Mouse (Mus musculus) right cerebral cortex, adult 2 months (tissue): ENCODE data around the gene Dhrs1.

Experiments
- DNase-seq, 2 experiments: peaks; one replicate each; pipeline ENCODE4 v3.0.0; 2021 to 2022; ENCODE audit warnings: low spot score in 2 of 2

Gene Dhrs1

DNA sequence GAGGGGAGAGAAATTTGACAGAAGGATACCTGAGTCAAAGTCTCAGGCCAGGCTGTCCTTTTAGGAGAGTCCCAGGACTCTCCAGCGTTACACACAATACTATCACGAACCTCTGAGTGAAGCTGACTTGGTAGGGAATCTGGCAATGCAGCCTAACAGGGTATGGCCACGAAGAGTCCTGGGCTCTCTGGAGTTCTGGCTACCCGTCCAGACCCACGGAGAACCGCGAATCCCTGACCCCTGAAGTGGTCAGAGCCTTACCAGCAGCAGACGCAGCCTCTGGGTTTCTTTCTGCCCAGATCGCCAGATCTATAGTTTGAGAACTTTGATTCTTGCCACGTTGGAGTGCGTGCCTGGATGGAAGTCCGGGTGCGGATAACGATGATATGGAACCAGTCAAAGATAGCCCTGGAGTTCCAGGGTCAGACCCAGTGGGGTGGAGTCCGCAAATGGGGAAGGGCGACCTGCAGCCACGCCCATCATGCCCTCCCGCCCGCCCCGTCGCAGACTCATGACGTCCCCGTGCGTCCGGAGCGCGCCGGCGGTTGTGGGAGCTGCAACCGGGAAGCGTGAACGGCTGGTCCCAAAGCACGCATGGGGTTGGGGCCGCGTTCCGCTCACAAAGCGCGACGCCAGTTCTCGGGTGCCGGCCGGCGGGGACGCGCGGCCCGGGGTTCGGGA, at the start of gene Dhrs1, which contains the start of gene Nop9:
TSS of gene Dhrs1 (minus strand) at position 511 of the 681 bp plus-strand sequence.
TSS of gene Nop9 (plus strand) at position 514 of the 681 bp plus-strand sequence.
- peak; percentile 78 to 87 for DNase-seq

DNA sequence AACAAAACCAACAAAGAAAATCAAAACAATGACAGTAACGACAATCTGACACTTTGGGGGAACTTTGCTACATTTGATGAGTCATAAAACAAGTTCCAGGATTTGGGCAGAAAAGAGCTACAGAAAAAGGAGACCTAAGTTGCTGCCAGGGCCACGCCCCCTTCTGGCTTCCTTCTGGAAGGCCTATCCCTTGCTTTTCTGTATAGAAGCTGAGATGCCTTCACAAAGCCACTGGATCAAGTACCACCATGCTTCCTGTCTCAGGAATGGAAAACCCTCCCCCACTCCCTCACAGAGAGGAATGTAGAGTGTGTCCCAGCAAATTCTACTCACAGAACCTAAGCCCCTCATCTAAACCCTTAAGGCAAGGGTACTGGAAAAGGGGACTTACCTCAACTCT, 48.5 kb upstream of the Dhrs1 start:
- no peak for DNase-seq

DNA sequence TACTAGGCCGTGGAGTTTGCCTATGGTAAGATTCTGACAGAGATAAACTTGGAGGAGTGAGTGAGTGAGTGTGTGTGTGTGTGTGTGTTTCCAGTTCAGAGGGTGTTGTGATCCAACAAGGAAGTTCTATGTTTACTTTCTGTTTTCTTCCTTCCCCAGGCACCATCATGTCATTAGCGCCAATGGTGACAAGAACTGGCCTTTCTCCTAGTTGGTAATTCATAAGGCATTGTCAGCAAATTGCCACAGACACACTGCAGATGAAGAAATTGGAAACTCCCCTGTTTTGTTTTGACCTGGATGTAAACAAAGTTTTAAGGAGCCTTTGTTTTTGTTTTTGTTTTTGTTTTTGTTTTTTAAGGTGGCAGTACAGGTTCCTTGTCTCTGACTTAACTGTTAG, 48.0 kb upstream of the Dhrs1 start:
- DNase-seq: no peak

DNA sequence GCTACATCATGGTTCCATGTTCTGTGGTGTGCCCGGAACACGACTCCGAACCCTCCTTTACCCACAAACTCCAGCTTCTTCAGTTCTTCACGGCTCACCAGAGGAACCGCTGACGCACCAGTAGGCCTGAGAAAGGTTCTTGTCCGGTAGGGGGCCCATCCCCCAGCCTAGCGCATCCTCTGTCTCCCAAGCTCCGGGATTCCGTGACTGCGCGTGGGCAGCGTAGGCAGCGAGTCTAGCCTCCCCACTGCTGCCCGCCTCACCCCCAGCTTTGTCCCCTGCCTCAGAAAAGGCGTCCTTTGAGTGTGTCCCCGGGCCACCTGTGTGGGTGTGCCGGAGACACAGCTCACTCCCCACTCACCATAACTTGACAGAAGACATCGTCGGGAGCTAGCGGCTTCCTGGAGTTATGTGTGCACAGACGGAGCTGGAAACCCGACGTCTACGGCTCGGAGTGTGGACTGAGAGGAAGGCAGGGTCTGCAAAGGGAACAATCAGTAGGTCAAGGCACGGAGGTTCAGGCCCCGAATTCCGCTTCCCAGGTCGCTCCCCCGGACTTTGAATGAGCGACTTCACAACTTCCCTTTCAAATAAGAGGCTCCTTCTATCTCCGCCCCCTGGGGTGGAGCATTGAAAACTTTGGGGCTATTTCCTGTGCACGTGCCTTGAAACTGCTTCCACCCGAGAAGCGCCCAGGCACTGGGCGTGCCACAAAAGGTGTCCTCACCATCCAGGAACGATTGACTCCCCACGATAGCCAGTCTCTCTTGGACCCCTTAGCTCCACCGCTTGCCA, 43.0 kb upstream of the Dhrs1 start, which contains the start of gene Ripk3:
TSS of gene Ripk3 (minus strand) at position 610 of the 795 bp plus-strand sequence.
- DNase-seq: no peak

DNA sequence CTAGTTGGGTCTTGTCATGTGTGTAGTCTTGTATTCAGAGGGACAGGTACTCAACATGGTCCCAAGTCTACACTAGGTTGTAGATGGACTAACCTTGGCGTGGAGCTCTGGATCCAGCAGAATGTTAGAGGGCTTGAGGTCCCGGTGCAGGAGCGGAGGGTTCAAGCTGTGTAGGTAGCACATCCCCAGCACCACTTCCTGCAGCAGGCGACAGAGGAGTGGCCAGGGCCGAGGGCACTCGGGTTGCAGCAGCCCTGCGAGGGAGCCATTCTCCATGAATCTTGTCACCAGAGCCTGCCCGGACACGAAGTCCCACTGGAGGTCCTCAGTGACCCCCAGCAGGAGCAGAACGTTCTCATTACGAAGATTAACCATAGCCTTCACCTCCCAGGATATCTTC, 42.2 kb upstream of the Dhrs1 start:
- DNase-seq: no peak

DNA sequence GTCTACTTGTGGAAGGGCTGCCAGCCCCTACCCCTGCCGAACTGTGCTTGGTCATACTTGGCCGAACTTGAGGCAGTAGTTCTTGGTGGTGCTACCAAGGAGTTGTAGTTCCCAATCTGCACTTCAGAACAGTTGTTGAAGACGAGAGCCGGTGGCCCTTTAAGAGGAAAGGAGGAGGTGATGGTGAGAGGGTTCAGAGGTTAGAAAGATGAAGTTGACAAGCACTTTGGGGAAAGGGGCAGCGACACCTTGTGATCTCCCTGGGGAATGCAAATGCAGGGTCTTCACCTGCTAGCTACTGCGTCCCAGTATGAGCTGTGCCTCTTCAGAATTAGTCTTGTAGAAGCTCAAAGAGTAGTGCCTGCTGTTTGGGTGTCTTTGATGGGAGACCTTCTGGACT, 39.7 kb upstream of the Dhrs1 start:
- DNase-seq: no peak

DNA sequence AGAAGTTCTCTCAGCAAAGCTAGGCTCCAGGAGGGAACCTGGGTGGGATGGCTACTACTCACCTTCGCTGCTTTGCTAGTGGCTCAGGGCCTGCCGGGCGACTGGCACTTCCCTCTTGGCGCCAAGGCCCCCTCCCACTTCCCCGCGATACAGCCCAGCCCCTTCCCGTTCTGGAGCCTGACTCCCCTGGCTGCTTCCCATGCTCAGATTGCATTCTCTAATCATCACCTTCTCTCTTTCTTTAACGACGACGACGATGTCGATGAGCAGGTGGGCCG, 38.4 kb upstream of the Dhrs1 start, which contains the start of gene Adcy4:
TSS of gene Adcy4 (minus strand) at position 138 of the 278 bp plus-strand sequence.
- DNase-seq: no peak

DNA sequence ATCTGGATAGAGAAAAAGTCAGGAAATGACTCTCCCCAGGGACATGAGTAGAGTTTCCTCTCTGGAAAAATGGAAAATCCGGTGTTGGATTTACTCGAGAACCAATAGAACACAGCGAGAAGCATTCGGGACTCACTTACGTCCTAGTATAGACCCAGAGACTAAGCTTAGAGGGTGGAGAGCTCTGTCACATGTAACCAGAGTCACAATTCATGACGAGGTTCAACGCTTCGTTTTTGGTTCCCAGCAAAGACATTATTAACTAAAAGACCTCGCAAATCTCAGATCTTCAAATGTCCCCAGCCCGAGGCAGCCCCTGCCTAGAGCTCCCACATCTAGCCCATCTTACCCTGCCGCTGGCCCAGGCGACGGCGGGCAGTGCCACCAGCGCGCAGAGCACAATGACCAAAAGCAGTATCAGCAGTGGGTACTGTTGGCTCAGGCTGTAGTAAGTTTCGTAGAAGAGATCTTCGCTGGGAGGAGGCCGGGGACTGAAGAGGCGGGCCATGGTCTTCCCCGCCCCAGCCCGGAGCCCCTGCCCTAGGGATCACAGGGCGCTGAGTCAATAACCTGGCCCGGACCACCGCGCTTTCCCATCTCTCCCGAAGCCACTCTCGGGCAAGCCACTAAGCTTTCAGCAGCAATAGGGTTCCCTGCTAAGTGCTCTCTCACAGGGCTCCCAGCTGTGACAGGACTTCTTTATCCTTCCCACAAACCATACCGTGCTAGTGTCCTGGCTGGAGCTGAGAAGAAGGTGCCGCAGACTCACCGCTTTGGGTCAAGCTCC, 37.9 kb upstream of the Dhrs1 start:
- no peak for DNase-seq

DNA sequence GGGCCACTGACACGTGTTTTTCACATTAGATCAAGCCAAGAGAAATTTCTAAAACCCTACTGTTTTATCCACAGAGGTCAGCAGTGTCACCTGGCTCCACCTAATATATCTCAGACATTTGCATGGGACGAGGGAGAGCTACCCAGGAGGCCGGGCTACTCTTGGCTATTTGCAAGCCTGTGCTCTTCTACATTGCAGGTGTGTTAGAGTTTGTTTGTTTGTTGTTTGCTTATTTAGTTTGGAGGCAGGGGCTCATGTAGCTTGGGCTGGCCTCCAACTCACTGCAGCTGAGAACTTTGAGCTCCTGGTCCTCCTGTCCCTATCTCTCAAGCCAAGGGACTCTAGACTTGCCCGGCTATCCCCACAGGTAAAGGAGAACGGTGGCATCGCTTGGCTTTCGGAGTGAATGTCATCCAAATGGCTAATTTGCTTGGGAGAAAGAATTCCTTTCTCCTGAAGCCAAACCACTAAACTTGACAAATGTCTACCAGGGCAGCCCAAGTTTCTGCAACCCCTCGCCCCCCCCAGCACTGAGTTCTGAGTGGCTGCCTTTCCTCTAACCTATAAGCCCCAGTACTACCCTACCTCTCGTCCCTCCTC, 37.0 kb upstream of the Dhrs1 start:
- no peak for DNase-seq

DNA sequence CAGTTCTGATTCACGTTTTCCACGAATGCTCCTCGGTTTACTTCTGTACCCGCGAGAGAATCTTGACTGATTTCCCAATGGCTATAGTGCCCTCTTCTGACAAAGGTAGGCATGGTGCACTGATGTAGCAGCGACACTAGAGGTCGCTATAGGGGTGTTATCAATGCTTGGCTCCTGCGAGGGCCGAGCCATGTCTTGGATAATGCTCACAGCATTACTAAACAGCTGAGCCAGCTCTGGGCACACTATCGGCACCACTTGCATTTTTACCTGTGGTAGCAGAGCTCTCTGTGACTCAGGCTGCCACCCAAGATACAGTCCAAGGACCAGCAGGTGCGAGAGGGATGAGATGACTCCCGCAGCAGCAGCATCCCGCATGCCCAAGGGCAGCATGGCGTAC, 35.8 kb upstream of the Dhrs1 start:
- DNase-seq: peak; percentile 55 to 67

DNA sequence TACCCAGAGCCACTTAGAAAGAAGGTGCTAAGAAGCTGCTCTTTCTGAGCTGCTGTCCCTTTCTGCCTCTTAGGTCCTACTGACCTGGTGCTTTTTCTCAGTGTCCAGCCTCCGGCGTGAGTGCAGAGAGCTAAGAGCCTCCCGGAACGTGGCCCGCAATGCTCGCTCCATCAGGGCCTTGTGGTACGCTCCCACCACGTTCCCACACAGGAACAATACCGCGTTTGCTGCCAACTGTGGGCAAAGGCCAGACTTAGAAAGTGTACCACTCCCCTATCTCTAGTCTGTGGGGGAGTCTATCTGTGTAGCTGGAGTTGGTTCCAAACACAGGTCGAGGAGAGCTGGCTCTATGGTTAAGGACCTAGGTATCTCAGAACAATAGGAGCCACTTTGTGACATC, 35.2 kb upstream of the Dhrs1 start:
- DNase-seq: no peak

DNA sequence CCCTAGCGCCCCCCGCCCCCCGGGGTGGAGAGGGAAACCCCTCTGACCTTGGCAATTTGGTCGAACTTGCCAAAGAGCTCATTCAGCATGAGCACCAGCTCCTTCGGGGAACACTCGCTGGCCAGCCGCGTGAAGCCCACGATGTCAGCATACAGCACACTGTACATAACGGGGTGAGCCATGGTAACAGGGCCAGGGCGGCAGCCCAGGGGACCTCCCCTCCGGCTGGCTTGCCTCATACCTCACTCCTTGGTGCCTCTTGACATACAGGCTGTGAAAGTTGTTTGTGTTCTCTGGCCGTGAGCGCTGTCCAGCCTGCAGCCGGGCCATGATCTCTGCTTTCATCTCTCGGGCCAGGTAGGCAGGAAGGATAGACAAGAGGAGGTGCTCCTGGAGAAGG, 34.2 kb upstream of the Dhrs1 start:
- DNase-seq: no peak

DNA sequence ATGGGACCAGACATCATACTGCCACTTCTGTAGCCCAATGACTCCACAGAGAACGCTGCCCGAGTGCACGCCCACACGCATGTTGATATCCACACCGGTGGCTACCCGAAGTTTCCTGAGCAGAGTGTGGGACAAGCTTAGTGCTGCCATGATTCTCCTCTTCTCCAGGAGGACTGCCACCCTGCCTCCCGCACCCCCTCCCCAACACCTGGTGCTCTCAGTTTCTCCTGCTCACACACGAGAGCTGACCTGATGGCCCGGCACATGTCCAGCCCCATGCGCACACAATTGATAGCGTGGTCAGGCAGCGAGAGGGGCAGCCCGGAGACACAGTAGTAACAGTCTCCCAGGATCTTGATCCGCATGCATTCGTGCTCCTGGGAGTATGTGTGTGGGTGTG, 33.2 kb upstream of the Dhrs1 start:
- DNase-seq: no peak

DNA sequence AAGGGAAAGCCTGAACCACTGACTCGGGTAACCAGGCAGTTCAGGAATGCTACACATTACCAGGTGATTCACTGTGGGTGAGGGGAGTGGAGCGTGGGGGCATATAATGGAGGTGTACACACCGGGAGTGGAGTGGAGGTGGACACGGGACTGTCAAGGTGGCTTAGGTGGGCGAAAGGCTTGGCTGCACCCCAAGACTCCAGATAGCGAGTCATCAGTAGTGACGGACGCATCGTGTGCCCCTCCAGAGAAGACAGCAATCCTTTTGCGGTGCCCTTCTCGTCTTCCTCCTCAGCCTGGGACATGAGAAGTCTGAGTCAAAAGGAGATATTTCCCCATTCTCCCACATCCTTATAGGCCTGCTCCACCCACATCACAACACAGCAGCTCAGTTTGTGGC, 32.3 kb upstream of the Dhrs1 start:
- DNase-seq: no peak

DNA sequence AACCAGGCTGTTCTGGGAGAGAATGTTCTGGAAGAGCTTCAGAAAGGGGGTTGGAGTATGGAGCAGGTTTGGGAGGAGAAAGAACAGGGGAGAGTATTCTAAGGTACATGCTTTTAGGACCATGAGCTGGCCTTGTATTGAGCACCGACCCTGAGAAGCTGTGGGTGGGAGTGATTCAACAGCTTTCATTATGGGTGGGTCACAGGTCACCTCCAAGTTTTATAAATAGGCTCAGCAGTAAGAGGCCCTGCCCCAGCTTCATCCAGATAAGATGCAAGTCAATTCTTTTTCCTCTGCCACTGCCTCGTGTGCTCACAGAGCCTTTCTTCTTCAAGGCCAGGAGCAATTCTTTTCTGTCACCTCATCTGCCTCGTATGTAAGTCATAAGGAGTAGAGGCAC, 31.7 kb upstream of the Dhrs1 start:
- no peak for DNase-seq

DNA sequence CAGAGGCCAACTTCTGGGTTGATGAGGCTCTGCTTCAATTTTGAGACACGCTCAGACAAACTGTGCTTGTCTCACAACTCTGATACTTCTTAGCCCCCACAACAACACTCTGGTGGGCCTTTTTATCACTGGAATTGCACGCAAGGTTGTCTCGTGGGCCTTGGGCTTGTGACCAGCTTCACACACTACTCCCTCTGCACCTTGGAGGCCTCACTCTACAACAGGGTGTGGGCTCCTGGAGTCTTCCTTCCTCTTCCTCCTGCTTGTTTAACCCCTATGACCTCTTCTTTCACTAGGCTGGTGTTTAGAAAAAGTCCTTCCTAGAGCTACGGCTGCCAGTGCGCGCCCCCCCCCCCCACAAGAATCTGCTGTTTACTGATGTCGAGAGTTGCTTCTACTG, 31.2 kb upstream of the Dhrs1 start:
- no peak for DNase-seq

DNA sequence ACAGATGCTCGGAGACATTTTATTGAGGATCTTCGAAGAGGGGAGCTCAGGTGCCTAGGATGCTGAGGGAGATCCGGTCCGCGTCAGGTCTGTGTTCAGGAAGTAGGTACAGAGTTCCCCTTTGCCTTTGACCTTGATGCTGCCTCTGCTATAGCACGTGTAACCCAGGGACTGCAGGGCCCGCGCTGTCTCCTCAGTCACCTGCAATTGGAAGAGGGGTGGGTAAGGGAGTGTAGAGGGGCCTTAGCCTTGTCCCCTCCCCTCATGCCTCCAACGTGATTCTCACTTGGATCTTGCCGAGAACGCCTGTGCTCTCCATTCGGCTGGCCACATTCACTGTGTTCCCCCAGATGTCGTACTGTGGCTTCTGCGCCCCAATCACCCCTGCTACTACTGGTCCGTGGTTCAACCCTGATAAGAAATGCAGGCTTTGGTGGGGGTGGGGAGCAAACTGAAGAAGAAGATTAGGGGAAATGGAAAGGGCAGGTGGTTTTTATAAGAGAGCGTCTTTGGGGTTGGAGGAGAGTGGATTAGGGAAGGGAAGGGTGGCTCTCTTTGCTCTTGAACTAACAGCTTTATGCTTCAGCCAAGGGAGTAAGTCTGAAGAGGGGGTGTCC, 23.7 kb upstream of the Dhrs1 start:
- DNase-seq: no peak

DNA sequence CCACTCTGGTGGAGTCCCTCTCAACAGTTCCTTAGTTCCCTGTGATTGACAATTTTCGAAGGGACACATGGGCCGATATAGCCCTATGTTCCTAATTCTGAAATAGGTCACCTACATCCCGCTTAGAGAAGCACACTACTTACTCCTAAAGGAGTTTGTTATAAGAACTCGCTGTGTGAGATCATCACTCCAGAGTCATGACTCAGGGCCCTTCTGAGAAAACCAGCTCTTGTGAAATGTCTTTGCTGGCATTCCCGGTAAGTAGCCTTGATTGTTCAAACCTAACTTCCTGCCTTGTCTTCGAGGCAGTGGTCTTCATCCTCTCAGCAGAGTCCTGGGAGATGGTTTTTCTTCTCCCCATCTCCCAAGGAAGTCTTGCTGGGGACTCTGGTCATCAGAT, 23.1 kb upstream of the Dhrs1 start:
- DNase-seq: no peak

DNA sequence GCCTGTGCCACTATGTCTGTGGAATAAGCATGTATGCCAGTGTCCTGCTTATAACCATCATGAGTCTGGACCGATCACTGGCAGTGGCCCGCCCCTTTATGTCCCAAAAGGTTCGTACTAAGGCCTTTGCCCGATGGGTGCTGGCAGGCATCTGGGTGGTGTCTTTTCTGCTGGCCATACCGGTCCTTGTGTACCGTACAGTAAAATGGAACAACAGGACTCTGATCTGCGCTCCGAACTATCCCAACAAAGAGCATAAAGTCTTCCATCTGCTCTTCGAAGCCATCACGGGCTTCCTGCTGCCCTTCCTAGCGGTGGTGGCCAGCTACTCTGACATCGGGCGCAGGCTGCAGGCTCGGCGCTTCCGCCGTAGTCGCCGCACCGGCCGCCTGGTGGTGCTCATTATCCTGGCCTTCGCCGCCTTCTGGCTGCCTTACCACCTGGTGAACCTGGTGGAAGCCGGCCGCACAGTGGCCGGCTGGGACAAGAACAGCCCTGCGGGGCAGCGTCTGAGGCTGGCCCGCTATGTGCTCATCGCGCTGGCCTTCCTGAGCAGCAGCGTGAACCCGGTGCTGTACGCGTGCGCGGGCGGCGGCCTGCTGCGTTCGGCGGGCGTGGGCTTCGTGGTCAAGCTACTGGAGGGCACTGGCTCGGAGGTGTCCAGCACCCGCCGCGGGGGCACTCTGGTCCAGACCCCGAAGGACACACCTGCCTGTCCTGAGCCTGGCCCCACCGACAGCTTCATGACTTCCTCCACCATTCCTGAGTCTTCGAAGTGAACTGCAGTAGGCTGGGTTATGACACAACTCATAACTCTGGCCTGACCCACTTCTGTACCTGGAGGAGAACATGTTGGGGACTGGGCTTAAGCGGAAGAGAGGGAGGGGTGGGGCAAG, 22.3 kb upstream of the Dhrs1 start:
- DNase-seq: peak; percentile 39 to 58

DNA sequence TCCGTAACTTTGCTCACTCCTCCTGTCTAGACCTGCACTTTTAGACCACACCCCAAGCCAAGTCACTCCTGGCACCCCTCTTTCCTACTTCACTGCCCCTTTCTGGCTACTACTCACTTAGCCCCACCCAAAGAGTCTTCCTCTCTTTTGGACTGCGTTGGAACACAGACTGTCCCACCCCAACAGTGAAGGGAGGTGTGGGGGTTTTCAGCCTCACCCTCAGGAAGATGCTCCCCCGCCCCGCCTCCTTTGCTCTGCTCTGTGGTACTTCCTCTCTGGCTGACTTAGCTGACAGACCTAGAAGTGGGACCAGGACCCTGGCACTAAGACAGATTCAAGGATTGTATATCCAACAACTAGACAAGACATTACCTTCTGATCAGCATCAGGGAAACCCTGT, 20.2 kb upstream of the Dhrs1 start, which contains the start of gene Ltb4r1:
TSS of gene Ltb4r1 (plus strand) at position 267 of the 400 bp plus-strand sequence.
- no peak for DNase-seq

DNA sequence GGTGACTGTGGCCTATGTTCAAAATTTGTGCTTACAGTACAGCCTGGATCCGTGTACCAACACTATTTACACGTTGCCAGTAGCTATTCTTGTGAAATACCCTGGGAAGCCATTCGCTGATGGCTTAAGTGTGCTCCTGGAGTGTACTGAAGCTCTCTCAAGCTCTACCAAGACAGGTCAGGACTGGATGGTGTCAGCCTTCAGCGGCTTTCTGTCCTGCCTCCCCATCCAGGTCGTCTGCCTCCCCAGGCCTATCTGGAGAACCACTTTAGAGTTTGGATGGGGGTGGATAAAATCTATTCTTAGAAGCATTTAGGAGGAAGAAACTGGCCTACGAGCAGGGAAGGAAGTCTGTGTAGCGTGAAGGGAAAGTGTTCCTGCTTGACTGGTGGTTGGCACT, 17.7 kb upstream of the Dhrs1 start:
- no peak for DNase-seq
